Mouse (Mus musculus) bone marrow macrophage, adult 2 months (primary cell): Measurements from ENCODE around the gene Tcam1.

ENCODE experiments used
- CTCF ChIP-seq: IDR thresholded peaks from 2 replicates; pipeline ENCODE4 v1.5.1; 2012; ENCODE audit warnings: low read depth, mild to moderate bottlenecking, low read length, moderate library complexity
- POLR2A ChIP-seq: IDR thresholded peaks from 2 replicates; pipeline ENCODE4 v1.6.1; 2012; ENCODE audit warnings: mild to moderate bottlenecking, low read depth, low read length, borderline replicate concordance

DNA sequence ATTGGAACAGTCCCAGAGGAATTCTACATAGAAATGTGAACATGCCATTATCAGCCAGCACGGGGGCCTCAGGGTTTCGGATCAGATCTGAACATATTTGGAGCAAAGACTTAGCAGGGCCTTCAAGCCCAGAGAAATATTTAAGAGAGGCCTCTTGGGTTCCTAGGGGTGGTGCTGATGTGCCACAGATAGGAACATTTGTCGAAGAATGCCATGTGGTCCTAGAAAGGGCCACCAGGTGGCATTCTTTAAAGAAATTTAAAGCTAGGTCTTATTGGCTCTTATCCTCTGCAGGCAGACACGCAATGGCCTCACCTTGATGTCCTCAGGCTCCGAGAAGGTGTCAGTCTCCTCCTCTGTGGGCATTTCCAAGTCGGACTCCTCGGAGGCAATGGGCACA lies 53.2 kb downstream of the Tcam1 start:
- TF ChIP-seq CTCF (peak; percentile 53; the same call in 1 of the 2 replicates), POLR2A (no peak)
